Mouse (Mus musculus): Measurements from ENCODE around the gene Pbld2.

- no peak for TF ChIP-seq POLR2A (IDR thresholded peaks at IDR 0.05; ENCODE audit: insufficient read length, low read depth)
- no peak for TF ChIP-seq MYOD1 (IDR thresholded peaks at IDR 0.05; ENCODE audit: control insufficient read depth in 1 of 3, insufficient read length in 2 of 3, low read depth in 2 of 3)
- TF ChIP-seq REST (IDR thresholded peaks at IDR 0.05; ENCODE audit: insufficient read depth, insufficient read length): no peak
- no peak for TF ChIP-seq TCF12 (IDR thresholded peaks at IDR 0.05; ENCODE audit: insufficient read depth, poor library complexity, severe bottlenecking)
Observed at GRCm38 (mm10) chr10:62990636-62991035, 33.5 kb upstream of the Pbld2 start.

Measured in myocyte (in vitro differentiated cells).